Comparison of ENCODE assay signal across 16 mouse cellular contexts in genomic region chr4:95426563-95426962, GRCm38 (mm10).
"Had no signal": no experiment of that assay in that cellular context is flagged by ENCODE, and none has a peak within 500 bp of the region (broad histone marks: within the 10 kb centered on the region; RNA-seq: fewer than 3 reads in every experiment).

No protein-coding gene starts in this region.

- H3K9me3 ChIP-seq: liver, embryonic 15.5 days; lung, embryonic 15.5 days; megakaryocyte, embryonic 14.5 days; midbrain, embryonic 13.5 days; midbrain, embryonic 15.5 days; neural tube, embryonic 12.5 days had no signal

- H3K4me2 ChIP-seq: liver, embryonic 15.5 days; lung, embryonic 15.5 days; midbrain, embryonic 11.5 days; midbrain, embryonic 13.5 days; midbrain, embryonic 15.5 days; neural tube, embryonic 12.5 days had no signal

- H3K4me3 ChIP-seq: liver, embryonic 15.5 days; lung, embryonic 15.5 days; megakaryocyte, embryonic 14.5 days; midbrain, embryonic 13.5 days; midbrain, embryonic 15.5 days; neural tube, embryonic 12.5 days had no signal

- H3K4me1 ChIP-seq: liver, embryonic 15.5 days; lung, embryonic 15.5 days; midbrain, embryonic 13.5 days; midbrain, embryonic 15.5 days; neural tube, embryonic 12.5 days had no signal

- H3K27ac ChIP-seq: liver, embryonic 15.5 days; lung, embryonic 15.5 days; macrophage; midbrain, embryonic 13.5 days; midbrain, embryonic 15.5 days; neural tube, embryonic 12.5 days had no signal

- DNase-seq: liver, postnatal 0 days; lung, adult 2 months; lung, postnatal 14 days; lung, postnatal 36 days; right cerebral cortex, postnatal 14 days; thymus, adult 2 months; thymus, postnatal 25 days; thymus, postnatal 4 days had no signal

- H3K27me3 ChIP-seq: liver, embryonic 15.5 days; lung, embryonic 15.5 days; megakaryocyte, embryonic 14.5 days; midbrain, embryonic 13.5 days; midbrain, embryonic 15.5 days; neural tube, embryonic 12.5 days had no signal

- ATAC-seq: liver, postnatal 0 days; midbrain, embryonic 13.5 days; midbrain, embryonic 15.5 days had no signal

- H3K9ac ChIP-seq: liver, embryonic 15.5 days; liver, postnatal 0 days; lung, embryonic 15.5 days; midbrain, embryonic 13.5 days; midbrain, embryonic 15.5 days; neural tube, embryonic 12.5 days had no signal

- H3K36me3 ChIP-seq: liver, embryonic 15.5 days; lung, embryonic 15.5 days; midbrain, embryonic 13.5 days; midbrain, embryonic 15.5 days; neural tube, embryonic 12.5 days had no signal
